Mouse (Mus musculus) layer of hippocampus, adult 9-10 months (tissue): ENCODE results near the gene Dlg1.
A peak's percentile ranks its signal among the peaks of the same experiment; 100 is the strongest.

Experiments
- DNase-seq: peaks from one replicate; pipeline ENCODE4 v3.0.0; 2022; ENCODE audit warnings: low spot score

Gene Dlg1

GRCm38 (mm10) chr16:31905891-31906825 lies 242.9 kb downstream of the Dlg1 start:
- no peak for DNase-seq

GRCm38 (mm10) chr16:31906896-31907295 lies 243.7 kb downstream of the Dlg1 start:
- DNase-seq: no peak

GRCm38 (mm10) chr16:31908959-31909358 lies 245.7 kb downstream of the Dlg1 start:
- no peak for DNase-seq

DNA sequence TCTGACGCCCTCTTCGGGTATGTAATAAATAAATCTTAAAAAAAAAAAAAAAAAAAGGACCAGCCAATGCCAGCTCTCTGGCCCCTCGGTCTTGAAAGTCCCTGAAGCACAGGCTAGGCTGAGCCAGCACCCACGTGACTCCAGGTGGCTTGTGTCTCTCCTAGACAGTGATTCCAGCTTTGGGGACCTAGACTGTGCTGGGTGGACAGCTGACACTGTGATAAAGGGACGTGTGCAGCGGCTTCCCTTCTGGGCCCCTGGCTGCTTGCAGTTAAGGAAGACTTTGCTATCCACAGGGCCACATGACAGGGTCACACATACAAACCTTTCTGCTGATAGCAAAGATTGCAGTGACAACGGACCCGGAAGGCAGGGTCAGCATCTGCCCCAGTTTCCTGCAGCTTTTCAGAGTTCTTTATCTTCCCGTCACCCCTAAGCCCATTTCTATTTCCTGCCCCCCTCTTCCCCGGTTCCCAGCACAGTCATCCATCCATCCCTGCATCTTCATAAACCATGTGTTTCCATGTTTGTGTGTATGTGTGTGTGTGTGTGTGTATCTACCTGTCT lies 247.1 kb downstream of the Dlg1 start:
- DNase-seq: no peak

DNA sequence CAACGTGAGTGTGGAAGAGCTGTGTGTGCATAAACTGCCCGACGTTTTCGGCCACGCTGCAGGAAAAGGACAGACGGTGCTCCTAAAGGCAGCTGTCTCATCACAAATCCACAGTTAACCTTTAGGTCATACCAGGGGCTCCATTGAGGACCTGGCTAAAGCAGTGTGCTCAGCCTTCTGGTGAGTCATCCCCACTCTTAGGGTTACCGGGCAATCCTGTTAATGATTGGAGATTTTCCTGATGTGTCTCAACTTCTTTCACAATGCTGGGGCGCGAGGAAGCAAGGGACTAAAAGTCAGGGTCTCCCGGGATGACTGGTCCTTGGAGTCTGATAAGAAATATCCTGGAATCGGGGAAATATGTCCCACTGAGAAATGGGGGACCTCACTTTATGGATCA lies 254.5 kb downstream of the Dlg1 start:
- DNase-seq: no peak

- DNase-seq: peak; percentile 82
Measured at GRCm38 (mm10) chr16:31918248-31918724, 255.0 kb downstream of the Dlg1 start.

DNA sequence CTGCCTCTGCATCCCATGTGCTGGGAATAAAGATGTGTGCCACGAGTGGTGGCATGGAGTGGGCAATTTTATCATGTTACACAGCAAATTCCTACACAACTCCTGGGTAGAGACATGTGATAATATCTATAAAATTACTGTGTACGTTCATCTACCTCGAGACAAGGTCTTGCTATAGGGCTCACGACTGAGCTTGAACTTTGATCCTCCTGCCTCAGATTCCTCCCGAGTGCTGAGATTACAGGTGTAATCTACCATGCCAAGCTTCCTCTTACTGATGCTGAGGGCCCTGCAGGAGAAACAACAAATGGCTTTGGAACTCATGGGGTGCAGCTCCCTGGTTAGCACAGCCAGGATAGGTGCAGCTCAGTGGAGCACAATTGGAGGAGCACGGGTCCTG lies 261.1 kb downstream of the Dlg1 start:
- no peak for DNase-seq
